Mouse (Mus musculus): ENCODE measurements around the gene Jag2. TPM values are rescaled to one million over a fixed set of nuclear protein-coding genes. Genes with fewer than 3 reads are reported as not detected.
A peak's percentile ranks its signal among the peaks of the same experiment; 100 is the strongest.

Gene Jag2
- total RNA-seq, 2 experiments from 2014 or later = 42.6 to 44.2 TPM

GRCm38 (mm10) chr12:112941156-112941775 lies 11.7 kb upstream of the Jag2 start:
- DNase-seq (ENCODE audit: low spot score in 2 of 2) = no peak

DNA sequence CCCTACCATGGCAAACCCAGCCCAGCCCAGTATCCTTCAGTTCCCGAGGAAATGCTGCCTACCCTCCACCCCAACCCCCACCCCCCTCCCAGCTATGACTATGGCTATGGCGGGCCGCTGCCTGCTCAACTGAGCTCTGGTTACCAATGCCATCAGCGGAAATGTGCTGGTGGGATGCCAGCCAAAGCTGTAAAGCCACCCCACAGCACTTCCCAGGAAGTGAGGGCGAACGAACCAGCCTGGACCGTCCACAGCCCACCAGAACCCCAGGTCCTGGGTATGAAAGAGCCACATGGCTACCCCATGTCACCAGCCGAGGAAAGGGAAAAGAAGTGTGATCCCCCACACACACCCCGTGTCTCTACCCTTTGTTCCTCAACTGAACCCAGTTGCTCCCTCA lies 11.1 kb upstream of the Jag2 start:
- no peak for DNase-seq (ENCODE audit: low spot score in 2 of 2)

GRCm38 (mm10) chr12:112940238-112940637 lies 10.7 kb upstream of the Jag2 start:
- DNase-seq (ENCODE audit: low spot score in 2 of 2) = no peak

DNA sequence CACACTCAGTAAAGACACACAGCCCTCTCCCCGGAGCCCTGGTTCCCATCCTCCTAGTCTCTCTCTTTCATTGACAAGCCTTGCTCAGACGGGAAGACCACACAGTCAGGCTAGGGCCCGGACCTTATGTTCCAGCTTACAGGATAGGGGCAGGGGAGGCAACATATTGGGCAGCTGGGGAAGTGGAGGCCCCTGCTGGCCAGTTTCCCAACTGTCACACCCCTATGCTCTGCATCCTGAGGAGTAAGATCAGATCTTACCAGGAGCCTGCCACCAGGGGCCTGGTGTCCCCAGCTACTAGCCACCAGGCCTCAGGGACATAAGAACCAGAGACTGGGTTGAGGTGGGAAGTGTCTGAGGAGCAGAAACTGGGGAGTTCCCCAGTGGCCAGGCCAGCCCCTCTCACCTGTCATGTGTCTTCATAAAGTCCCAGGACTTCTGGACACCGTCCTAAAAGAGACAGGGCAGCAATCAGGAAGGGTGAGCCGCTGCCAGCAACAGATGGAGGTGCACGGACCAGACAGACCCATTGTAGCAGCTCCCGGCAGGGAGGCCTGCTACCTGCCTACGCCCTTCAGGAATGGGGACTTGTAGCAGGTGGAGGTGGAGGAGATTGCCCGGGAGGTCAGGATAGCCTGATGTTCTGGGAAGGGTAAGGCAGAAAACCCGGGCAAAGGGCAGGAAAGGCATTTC lies 9.4 kb upstream of the Jag2 start:
- no peak for DNase-seq (ENCODE audit: low spot score in 2 of 2)

- no peak for DNase-seq (ENCODE audit: low spot score in 2 of 2)
Measured at GRCm38 (mm10) chr12:112938366-112938765, 8.8 kb upstream of the Jag2 start.

GRCm38 (mm10) chr12:112937906-112938305 lies 8.3 kb upstream of the Jag2 start:
- DNase-seq (ENCODE audit: low spot score in 2 of 2) = peak in 1 of 2 experiments; percentile 50

GRCm38 (mm10) chr12:112932647-112933046 lies 3.1 kb upstream of the Jag2 start:
- DNase-seq (ENCODE audit: low spot score in 2 of 2) = no peak

- DNase-seq (ENCODE audit: low spot score in 2 of 2) = peak in 1 of 2 experiments; percentile 52
Measured at GRCm38 (mm10) chr12:112928401-112929241, 955 bp downstream of the Jag2 start.

DNA sequence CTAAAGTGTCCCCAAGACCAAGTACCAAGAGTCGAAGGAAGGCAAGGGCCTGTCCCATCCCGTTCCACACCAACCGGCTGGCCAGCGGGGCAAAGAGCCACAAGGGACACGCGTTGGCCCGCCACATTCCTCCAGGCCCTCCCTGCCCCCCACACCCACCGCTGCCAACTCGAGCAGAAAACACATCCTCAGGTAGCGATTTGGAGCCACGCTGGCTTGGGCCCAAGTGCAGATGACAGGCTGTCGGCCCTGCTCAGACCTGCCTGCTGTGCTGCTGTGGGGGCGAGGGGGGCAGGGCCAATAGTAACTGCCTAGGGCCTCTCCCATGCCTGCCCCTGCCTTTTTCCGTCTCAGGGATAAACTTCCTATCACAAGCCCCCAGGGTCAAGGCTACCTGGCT lies 2.3 kb downstream of the Jag2 start:
- no peak for DNase-seq (ENCODE audit: low spot score in 2 of 2)

- DNase-seq (ENCODE audit: low spot score in 2 of 2) = no peak
Measured at GRCm38 (mm10) chr12:112925950-112926349, 3.6 kb downstream of the Jag2 start.

GRCm38 (mm10) chr12:112922541-112922940 lies 7.0 kb downstream of the Jag2 start:
- no peak for DNase-seq (ENCODE audit: low spot score in 2 of 2)

GRCm38 (mm10) chr12:112921518-112921917 lies 8.1 kb downstream of the Jag2 start:
- no peak for DNase-seq (ENCODE audit: low spot score in 2 of 2)

- DNase-seq (ENCODE audit: low spot score in 2 of 2) = no peak
Measured at GRCm38 (mm10) chr12:112917906-112918305, 11.7 kb downstream of the Jag2 start.

DNA sequence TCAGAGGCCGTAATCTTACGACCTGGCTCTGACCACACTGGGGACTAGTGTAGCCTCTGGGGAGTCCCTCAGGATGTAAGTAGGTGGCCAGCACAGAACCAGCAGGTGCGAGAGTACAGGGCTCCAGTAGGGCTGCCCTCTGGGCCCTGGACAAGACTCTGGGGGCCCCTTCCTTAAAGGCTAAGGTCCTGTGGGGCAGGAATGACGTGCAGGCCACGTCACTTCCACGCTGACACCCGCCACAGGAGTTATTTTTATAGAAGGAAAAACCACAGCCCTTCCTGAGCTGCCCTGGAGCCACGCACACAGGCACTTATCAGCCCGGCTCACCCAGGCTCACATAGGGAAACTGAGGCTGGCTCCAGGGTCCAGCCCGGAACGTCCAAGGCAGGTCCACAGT lies 12.1 kb downstream of the Jag2 start:
- no peak for DNase-seq (ENCODE audit: low spot score in 2 of 2)

- no peak for DNase-seq (ENCODE audit: low spot score in 2 of 2)
Measured at GRCm38 (mm10) chr12:112916698-112917400, 12.7 kb downstream of the Jag2 start.

GRCm38 (mm10) chr12:112915587-112915986 lies 14.0 kb downstream of the Jag2 start:
- no peak for DNase-seq (ENCODE audit: low spot score in 2 of 2)

DNA sequence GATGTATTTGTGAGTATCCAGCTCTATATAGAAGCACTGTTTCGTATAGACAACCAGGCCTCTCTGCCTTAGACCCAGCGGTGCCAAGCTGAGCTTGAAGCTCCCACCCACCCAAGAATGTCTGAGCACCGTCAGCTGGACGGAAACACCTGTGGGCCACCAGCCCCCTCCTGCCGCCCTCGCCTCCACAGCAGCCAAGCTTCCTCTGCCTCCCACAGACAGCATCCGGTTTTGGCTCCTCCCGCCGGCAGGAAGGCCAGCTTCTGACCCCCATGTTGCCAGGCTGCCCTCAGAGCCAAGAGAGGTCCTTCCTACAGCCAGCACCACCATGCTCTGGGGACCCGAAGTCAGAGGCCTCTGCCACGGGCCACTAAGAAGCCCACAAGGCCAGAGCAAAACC lies 15.0 kb downstream of the Jag2 start:
- DNase-seq (ENCODE audit: low spot score in 2 of 2) = no peak

GRCm38 (mm10) chr12:112912951-112913745 lies 16.4 kb downstream of the Jag2 start:
- no peak for DNase-seq (ENCODE audit: low spot score in 2 of 2)

- no peak for DNase-seq (ENCODE audit: low spot score in 2 of 2)
Measured at GRCm38 (mm10) chr12:112911701-112912100, 17.9 kb downstream of the Jag2 start.

- no peak for DNase-seq (ENCODE audit: low spot score in 2 of 2)
Measured at GRCm38 (mm10) chr12:112908991-112909390, 20.6 kb downstream of the Jag2 start.

- no peak for DNase-seq (ENCODE audit: low spot score in 2 of 2)
Measured at GRCm38 (mm10) chr12:112905001-112905400, 24.6 kb downstream of the Jag2 start.

Measured in layer of hippocampus, adult 18-20 months (tissue).